Mouse (Mus musculus): ENCODE data around the gene Col4a2.

Gene Col4a2

DNA sequence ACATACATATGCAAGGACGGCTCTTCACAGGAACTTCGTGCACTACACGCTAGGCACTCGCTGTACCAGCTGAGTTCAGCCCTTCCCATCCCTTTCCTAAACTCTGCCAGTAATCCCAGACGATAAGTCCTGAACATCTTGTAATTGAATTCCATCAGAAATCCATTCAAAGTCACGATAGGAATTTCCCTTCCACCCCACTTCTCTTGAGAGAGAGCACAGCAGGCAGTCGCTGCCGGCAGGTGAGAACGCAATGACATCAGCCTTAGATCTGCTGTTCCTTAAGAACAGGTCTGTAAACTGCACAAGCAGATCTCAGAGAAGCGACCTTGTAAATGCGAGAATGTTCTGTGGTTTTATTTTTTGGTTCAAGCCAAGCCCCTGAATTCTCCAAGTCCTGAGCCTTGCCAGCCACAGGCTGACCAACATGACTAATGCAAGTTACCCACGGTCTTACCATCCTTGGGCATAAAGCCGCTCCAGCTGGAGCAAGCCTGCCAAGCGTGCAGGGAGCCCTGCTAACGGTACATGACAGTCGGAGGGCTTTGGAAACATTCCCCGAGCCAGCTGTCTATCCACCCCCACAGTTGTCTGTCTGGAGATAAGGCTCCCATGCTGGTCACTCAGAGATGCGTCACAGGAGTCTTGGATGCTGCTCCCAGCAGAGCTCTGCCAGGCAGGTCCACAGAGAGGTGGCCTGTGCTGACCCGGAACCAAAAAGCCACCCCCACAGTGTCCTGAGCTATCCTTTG lies 69.6 kb downstream of the Col4a2 start:
- DNase-seq (ENCODE audit: low read depth, low spot score) = no peak

GRCm38 (mm10) chr8:11382933-11383332 lies 70.3 kb downstream of the Col4a2 start:
- no peak for DNase-seq (ENCODE audit: low read depth, low spot score)

DNA sequence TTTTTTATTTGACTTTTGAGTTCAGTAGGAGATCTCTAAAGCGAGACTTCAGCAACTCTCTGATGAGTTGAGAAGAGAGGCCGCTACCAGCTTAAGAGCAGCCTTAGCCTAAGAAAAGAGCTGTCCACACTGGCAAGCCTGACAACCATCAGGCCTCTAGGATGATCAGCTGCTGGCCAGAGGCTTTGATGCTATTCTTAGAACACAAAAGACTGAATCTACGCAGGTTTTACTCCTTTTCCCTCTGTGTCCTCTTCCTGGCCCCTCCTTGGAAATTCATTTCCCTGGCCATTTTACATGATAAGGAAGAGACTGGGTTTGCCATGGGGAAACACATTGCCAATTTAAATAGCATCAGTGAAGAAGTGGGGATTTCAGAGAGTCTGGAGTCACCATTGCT lies 70.8 kb downstream of the Col4a2 start:
- no peak for DNase-seq (ENCODE audit: low read depth, low spot score)

- DNase-seq (ENCODE audit: low read depth, low spot score) = no peak
These were observed 72.2 kb downstream of the Col4a2 start for GRCm38 (mm10) chr8:11384841-11385240.

DNA sequence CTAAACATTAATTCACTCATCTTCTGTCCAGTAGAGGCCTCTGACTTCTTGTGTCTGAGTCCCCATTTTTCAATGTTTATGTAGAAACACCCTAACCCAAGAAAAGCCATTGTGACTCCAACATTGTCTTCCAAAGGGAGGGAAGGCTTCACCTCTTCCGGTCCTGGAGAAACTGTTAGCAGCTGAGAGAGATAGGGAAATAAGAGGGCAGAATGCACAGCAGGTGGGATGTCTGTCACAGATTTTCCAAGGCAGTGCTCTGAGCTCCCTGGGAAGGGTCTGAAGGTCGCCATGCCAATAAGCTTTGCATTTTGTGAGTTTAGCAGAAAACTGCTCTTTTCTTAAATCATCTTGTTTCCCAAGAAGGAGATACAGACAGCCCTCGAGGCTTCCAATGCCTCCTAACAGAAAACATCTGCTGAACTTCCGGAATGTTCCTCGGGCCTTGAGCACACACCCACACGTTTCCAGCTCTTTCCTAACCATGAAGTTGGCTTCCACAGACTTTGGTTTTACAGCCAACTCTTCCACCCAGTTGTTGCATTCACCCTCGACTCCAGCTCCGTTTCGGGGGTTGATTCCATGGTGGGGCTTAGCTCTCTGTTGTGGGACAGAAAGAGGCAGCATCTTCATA lies 72.8 kb downstream of the Col4a2 start:
- no peak for DNase-seq (ENCODE audit: low read depth, low spot score)

DNA sequence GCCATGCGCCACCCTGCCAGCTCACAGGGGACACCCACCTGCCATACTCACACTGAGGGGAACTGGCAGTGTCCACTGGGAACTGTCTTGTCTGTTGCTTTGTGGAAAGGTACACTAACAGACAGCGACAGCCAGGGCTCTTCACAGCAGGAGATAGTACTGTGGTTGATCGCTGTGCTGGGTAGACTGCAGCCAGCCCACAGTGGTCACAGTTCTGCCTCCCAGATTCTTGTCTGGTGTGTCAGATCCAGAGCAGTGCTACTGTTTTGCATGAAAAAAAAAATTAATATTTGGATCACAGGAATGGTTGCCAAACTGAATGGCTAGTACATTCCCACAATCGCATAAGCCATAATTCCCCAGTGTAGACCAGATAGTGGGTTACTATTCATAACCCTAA lies 74.7 kb downstream of the Col4a2 start:
- no peak for DNase-seq (ENCODE audit: low read depth, low spot score)

DNA sequence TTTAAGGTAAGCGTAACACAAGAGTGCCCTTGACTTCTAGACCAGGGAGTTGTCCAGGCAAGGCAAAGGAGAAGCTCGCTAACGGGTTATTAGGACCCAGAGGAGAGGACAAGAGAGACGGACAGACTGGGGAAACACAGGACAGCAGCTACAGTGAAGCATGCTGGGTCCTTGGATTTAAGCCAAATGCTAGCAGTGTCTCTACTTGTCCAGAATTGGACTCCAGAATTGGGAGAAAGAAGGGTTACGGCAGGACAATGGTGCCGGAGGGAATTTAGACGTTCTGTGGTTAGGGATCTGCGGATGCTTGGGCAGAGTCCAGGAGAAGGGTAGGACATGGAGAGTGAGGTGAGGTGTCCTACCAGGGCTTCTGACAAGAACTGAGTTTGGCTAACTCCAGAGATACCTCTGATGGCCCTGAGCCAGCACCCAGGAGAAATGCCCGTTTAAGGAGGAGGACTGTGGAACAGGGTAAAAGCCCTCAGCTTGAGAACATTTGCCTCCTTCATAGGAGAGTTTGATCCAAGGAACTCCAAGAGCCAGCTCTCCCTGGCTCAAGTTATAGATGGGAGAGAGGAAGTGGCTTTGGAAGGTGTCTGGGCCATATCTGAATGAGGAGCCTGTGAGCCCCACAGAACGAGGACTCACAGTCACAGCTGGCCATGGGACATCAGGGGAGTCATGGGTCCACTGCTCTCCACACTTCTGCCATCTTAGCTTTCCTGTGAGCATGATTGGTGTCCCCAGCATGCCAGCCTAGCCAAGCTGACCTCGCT lies 76.9 kb downstream of the Col4a2 start:
- no peak for DNase-seq (ENCODE audit: low read depth, low spot score)

DNA sequence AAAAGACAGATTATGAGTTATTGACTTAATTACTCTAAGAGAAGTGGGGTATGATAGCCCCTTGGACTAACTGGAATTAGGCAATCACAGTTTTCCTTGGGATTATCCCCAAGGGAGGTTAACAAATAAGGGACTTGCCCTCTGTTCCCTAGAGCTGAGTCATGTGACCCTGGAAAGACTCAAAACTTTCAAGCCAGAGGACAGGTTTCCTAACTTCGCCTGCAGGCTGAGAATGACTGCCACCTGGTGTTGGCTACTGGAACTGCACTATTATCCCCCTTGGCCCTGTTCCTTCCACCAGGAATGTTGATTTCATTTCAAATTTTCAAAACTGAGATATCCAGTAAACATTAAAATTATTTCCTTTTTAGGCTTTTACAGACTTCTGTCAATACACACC lies 80.1 kb downstream of the Col4a2 start:
- DNase-seq (ENCODE audit: low read depth, low spot score) = peak; percentile 82

- DNase-seq (ENCODE audit: low read depth, low spot score) = no peak
These were observed 80.6 kb downstream of the Col4a2 start for GRCm38 (mm10) chr8:11393161-11393560.

DNA sequence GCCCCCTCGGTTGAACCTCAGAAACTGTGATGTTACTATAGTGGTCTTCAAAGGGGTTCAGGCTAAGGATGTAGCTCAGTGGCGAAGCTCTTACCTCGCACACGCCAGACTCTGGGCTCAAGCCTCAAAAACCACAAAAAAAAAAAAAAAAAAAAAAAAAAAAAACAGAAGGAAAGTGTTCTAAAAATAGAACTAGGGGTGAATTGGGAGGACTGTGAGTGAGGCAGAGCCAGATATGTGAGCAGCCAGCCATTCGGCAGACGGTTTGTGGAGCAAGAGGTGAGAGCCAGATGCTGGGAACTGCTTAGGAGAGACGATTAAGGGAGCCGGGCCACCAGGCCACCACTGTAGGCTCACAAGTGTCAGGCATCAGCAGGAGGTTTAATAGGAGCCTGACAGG lies 81.0 kb downstream of the Col4a2 start:
- DNase-seq (ENCODE audit: low read depth, low spot score) = no peak

DNA sequence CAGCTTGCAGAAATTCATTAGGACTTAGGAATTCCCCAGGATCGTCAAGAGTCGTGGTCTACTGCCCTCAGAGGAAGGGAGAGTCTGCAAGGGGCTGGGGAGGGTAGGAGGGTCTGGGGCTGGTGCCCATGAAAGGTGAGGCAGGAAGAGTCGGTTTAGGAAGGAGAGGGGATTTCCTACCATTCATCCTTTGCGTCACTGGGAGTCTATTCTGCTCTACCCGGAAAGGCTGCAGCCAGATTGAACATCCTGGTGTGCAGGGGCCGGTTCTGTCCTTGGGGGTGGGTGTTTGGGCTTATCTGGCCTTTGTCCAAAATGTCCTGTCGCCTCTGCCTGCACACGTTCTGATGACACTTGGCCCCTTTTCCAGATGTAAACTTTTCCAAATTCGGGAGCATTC lies 82.2 kb downstream of the Col4a2 start:
- no peak for DNase-seq (ENCODE audit: low read depth, low spot score)

DNA sequence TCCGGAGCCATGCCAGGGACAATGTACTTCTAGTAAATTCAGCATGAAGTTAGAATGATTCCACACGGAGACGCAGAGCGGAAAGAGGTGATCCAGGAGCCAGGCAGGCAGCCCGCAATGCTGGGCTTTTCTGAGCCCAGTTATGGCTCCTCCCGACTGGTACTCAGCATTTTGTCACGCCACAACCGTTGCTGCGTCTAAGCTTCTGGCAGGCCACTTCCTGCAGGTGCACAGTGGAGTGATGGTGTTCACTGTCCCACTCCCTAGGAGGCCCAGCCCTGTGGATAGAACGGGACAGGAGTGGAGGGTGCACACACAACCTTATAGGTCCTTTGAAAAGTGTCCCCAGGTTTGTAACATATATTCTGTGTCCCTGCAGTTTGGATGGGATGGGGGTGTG lies 83.0 kb downstream of the Col4a2 start:
- no peak for DNase-seq (ENCODE audit: low read depth, low spot score)

GRCm38 (mm10) chr8:11396111-11396510 lies 83.5 kb downstream of the Col4a2 start:
- DNase-seq (ENCODE audit: low read depth, low spot score) = no peak

GRCm38 (mm10) chr8:11397126-11397525 lies 84.5 kb downstream of the Col4a2 start:
- DNase-seq (ENCODE audit: low read depth, low spot score) = no peak

DNA sequence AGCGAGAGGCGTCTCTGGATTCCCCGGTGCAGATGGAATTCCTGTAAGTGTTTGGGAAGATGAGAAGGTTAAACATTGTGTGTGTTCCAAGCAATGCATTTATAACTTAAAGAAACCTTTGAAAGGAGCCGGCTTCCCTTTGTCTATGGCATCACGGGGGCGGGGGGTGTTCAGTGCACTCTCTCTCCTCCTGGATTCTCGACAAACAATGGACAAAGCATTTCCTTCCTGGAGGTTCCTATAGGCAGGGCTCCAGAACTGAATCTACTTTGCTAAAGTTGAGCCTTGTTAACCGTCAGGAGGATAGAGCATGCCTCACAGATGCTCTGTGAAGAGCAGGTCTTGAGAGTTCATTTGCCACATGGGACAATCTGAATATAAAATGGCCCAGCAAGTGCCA lies 87.1 kb downstream of the Col4a2 start:
- DNase-seq (ENCODE audit: low read depth, low spot score) = no peak

DNA sequence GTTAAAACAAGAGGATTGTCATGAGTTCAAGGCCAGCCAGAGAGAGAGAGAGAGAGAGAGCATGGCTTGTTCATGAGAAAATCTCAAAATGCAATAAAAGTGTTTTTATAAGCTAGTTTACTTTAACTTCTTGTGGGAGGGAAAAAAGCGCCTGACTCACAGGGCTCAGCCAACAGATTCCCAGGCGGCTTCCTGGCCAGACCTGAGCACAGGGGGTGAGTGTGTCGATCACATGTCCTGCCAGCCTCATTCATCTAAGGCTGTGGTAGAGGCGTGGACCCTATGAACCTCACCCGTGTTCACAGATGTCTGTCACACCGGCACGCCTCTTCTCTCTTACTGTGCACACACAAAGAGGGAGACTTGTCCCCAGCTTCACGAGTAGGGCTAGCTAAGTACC lies 87.6 kb downstream of the Col4a2 start:
- DNase-seq (ENCODE audit: low read depth, low spot score) = no peak

- DNase-seq (ENCODE audit: low read depth, low spot score) = no peak
These were observed 88.6 kb downstream of the Col4a2 start for GRCm38 (mm10) chr8:11401183-11401582.

DNA sequence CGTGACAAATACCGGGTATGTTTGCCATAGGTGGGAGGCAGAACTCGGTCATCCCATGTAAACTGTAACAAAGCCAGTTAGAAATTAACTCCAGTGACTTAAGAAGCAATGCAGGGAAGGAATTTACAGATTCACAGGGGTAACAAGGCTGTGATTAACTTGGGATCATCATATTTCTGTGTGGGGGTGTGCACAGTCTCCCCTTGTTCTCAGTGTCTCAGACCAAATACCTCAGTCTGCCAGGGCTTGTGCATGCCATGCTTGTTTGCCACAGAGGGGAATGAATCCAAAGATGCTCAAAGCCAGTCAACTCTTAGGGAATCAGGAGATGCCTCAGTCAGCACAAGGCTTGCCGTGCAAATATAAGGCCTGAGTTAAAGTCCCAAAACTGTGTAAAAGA lies 89.6 kb downstream of the Col4a2 start:
- no peak for DNase-seq (ENCODE audit: low read depth, low spot score)

GRCm38 (mm10) chr8:11403813-11404212 lies 91.2 kb downstream of the Col4a2 start:
- no peak for DNase-seq (ENCODE audit: low read depth, low spot score)

DNA sequence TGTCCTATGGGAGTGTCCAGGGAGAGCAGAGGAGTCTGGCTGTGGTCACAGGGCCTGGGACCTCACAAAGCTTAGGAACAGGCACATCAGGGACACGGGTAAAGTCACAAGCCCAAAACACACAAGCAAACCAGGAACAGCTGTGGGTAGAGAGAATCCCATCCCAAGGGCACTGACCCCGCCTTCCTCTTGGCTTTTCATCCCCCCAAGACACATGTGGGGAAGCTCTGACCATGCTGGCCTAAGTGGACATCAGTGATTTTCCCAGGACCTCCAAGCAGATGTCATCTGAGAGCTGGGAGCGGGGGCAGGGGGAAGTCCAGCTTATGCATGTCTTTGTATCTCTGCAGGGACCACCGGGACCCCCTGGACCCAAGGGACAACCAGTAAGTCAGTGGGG lies 92.0 kb downstream of the Col4a2 start:
- no peak for DNase-seq (ENCODE audit: low read depth, low spot score)

DNA sequence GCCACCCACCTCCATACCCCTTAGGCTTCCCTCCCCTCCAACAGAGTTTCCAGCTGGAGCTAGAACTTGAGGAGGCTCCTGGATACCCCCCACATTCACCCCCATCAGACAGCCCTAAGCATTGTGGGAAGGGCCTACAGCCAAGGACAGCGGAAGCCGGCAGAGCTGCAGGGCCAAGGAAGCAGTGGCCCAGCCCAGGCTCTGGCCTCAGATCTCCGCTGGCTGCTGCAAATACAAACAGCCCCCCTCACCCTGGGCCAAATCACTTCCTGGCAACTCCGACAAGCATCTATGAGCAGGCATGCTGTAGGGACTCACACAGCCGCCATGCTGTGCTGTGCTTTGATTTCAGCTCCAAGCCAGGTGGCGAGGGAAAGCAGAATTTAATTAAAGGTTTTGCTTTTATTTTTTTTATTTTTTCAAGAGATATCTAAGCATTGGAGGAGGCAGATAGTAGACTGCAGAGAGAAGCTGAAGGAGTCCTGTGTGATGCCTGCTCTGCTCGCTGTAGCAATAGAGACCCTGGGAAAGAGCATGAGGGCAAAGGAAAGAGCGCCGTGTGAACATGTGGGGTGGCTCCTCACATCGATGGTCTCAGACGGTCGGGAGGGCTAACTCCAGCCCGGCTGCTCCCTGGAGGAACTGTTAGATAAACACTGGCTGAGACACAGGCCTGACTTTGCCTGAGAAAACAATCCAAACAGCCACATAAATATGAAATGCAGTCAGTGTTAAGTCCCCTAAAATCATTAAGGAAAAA lies 93.3 kb downstream of the Col4a2 start:
- no peak for DNase-seq (ENCODE audit: low read depth, low spot score)

- DNase-seq (ENCODE audit: low read depth, low spot score) = peak; percentile 62
These were observed 99.0 kb downstream of the Col4a2 start for GRCm38 (mm10) chr8:11411504-11412124.

Data from mesoderm, embryonic 11.5 days (tissue).